Mouse (Mus musculus) liver, embryonic 13.5 days (tissue): Measurements from ENCODE around the gene Plagl1. TPM values are rescaled to one million over a fixed set of nuclear protein-coding genes. Genes with fewer than 3 reads are reported as not detected.

ENCODE experiments used
- ATAC-seq: fragments of 200-750 bp; cut with Nextera tagmentation; 2 replicates; pipeline ENCODE4 v1.8.0; 2017; ENCODE audit warnings: low read depth, mild to moderate bottlenecking, moderate number of reproducible peaks, moderate library complexity
- DNase-seq: peaks from one replicate; pipeline ENCODE4 v3.0.0; 2022
- H3K27ac ChIP-seq: fragments of 300-500 bp; sonication (generic); 2 replicates; pipeline ENCODE4 v1.5.1; 2015; ENCODE audit warnings: moderate library complexity, mild to moderate bottlenecking, inconsistent platforms
- H3K27me3 ChIP-seq: fragments of 300-500 bp; sonication (generic); 2 replicates; pipeline ENCODE4 v1.6.1; 2015; ENCODE audit warnings: mild to moderate bottlenecking, inconsistent platforms
- H3K36me3 ChIP-seq: fragments of 300-500 bp; sonication (generic); 2 replicates; pipeline ENCODE4 v1.6.1; 2015; ENCODE audit warnings: mild to moderate bottlenecking, inconsistent platforms
- H3K4me1 ChIP-seq: fragments of 300-500 bp; sonication (generic); replicated peaks from 2 replicates; pipeline ENCODE4 v1.6.1; 2015; ENCODE audit warnings: inconsistent platforms
- H3K4me2 ChIP-seq: fragments of 300-500 bp; sonication (generic); 2 replicates; pipeline ENCODE4 v1.6.1; 2015; ENCODE audit warnings: inconsistent platforms, mild to moderate bottlenecking, moderate library complexity
- H3K4me3 ChIP-seq: fragments of 300-500 bp; sonication (generic); replicated peaks from 2 replicates; pipeline ENCODE4 v1.5.1; 2015; ENCODE audit warnings: mild to moderate bottlenecking, inconsistent platforms
- H3K9ac ChIP-seq: fragments of 300-500 bp; sonication (generic); 2 replicates; pipeline ENCODE4 v1.6.1; 2015; ENCODE audit warnings: mild to moderate bottlenecking, inconsistent platforms
- H3K9me3 ChIP-seq: fragments of 300-500 bp; sonication (generic); replicated peaks from 2 replicates; pipeline ENCODE4 v1.6.1; 2016; ENCODE audit warnings: inconsistent platforms
- WGBS: fragments of 180-500 bp; shearing (Covaris S2); methylation state at CpG from one replicate; pipeline ENCODE4 v1.1.7; 2015; ENCODE audit not compliant: insufficient replicate concordance; 5-methylcytosine and 5-hydroxymethylcytosine counted together
- polyA plus RNA-seq: library from polyadenylated mRNA; unstranded; fragments of >200 nt; fragmentation: Nextera tagmentation; extraction: Ambion mirVana; gene quantifications from 2 replicates; pipeline ENCODE4 v1.2.1, GENCODE M21; 2015

Gene Plagl1
- polyA plus RNA-seq, 1 experiment from 2014 or later, result 26.6 TPM

DNA sequence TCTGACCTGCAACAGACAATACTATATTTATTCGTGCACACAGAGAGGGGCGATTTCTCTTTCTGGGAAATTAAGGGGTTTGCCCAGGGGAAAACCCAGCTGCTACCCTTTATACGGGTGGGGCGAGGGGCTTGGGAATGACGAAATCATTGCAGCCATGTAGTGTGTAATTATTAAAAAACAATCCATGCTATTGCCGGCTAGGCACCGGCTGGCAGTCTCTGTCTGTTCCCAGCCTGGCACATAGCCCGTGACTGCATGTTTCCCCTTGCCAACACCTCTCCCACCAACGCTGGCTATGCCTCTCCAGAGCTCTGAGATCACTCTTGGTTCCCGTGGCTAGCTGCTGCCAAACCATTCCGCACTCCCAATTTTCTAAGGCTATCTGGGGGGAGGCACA, 15.6 kb upstream of the Plagl1 start:
- no peaks in the 10 kb centered on the region for H3K36me3 ChIP-seq
- no peaks in the 10 kb centered on the region for H3K27me3 ChIP-seq

DNA sequence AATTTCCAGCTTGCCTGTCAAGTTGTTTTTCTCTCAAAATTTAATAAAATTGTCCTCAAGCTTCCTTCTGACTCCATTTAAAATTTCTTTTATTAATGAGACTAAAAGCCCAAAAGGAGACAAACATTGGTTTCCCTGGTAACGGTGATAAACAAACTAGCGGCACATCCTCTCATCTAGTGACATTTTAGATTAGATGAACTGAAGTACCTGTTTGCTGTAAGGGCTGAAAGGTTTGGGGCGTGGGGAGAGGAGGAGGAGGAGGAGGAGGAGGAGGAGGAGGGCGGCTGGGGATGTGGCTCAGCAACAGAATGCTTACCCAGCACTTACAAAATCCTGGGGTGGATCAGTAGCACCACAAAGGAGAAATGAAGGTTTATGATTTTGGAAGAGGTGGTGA, 12.5 kb upstream of the Plagl1 start:
- Histone ChIP-seq H3K9ac (no peak overlapping the region), H3K36me3 (no peaks in the 10 kb centered on the region), H3K27ac (no peak overlapping the region), H3K27me3 (no peaks in the 10 kb centered on the region), H3K4me1 (no peaks in the 10 kb centered on the region), H3K4me2 (no peak overlapping the region), H3K4me3 (no peak overlapping the region), H3K9me3 (no peaks in the 10 kb centered on the region)
- WGBS, result 43% methylated on average over 4 of the region's 4 CpGs
- DNase-seq (no peak), ATAC-seq (no peak)

More for the DNA sequence above, 15.6 kb upstream of the Plagl1 start:
- H3K9me3 ChIP-seq, result no peaks in the 10 kb centered on the region
- no peak overlapping the region for H3K9ac ChIP-seq
- H3K4me1 ChIP-seq, result no peaks in the 10 kb centered on the region
- ATAC-seq, result no peak
- H3K4me2 ChIP-seq, result no peak overlapping the region
- DNase-seq, result no peak
- no peak overlapping the region for H3K4me3 ChIP-seq
- H3K27ac ChIP-seq, result no peak overlapping the region
- 78% methylated on average over 11 of the region's 11 CpGs for WGBS

DNA sequence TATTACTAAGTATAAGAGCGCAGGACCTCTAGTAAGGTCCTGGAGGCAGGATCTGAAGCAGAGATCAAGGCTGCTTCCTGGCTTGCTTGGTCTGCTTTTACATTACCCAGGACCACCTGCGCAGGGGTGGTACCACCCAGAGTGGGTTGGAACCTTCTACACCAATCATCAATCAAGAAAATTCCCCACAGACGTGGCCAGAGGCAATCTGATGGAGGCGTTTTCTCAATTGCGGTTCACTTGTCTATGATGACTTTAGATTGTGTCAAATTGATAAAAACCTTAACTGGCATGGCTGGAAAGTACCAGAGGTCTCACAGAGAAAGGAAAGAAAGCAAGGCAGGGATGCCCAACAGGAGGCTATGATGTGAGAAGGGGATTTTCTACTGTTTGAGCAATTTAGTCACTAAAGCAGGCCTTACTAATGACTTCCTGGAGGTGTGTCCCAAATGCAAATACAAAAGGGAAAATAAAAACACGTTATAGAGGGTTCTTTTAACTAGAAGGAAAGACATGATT, 3.4 kb upstream of the Plagl1 start:
- Histone ChIP-seq H3K27me3 (peaks cover 19% of the 10 kb centered on the region), H3K4me1 (no peaks in the 10 kb centered on the region; the same call in 1 of the 2 replicates), H3K9ac (no peak overlapping the region), H3K36me3 (no peaks in the 10 kb centered on the region), H3K9me3 (no peaks in the 10 kb centered on the region), H3K4me3 (no peak overlapping the region), H3K27ac (no peak overlapping the region), H3K4me2 (no peak overlapping the region)
- ATAC-seq, result no peak
- WGBS, result 61% methylated on average over 6 of the region's 6 CpGs
- no peak for DNase-seq

GRCm38 (mm10) chr10:13060821-13061671, 742 bp downstream of the Plagl1 start:
- Histone ChIP-seq H3K27ac (no peak overlapping the region), H3K4me2 (peak overlapping the region; percentile 51), H3K4me3 (peak overlapping the region; percentile 30), H3K9ac (no peak overlapping the region), H3K36me3 (no peaks in the 10 kb centered on the region), H3K27me3 (peaks cover 19% of the 10 kb centered on the region), H3K9me3 (no peaks in the 10 kb centered on the region), H3K4me1 (no peaks in the 10 kb centered on the region; the same call in 1 of the 2 replicates)
- ATAC-seq (no peak), DNase-seq (no peak)
- WGBS, result 25% methylated on average over 46 of the region's 46 CpGs

DNA sequence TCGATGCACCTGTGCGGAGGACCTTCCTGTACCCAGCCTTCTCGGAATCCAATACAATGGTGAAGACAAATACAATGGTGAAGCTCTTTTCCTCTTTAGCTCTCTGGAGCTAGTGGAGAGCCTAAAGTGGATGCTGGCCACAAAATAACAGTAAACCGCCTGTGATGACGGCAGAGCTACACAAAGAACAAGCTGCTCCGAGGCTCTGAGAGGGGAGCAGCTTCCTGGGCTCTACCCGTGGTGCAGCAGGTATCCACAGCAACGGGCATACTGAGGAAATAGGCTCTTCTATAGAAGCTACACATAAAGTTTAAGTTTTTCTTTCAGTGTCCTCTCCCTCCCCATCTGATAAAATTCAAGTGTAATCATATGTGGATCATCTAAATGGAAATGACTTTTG, 2.1 kb downstream of the Plagl1 start:
- Histone ChIP-seq H3K4me1 (no peaks in the 10 kb centered on the region; the same call in 1 of the 2 replicates), H3K9ac (no peak overlapping the region), H3K27me3 (peaks cover 19% of the 10 kb centered on the region), H3K4me3 (no peak overlapping the region), H3K9me3 (no peaks in the 10 kb centered on the region), H3K27ac (no peak overlapping the region), H3K36me3 (no peaks in the 10 kb centered on the region), H3K4me2 (no peak overlapping the region)
- DNase-seq (no peak), ATAC-seq (no peak)
- 46% methylated on average over 8 of the region's 8 CpGs for WGBS

DNA sequence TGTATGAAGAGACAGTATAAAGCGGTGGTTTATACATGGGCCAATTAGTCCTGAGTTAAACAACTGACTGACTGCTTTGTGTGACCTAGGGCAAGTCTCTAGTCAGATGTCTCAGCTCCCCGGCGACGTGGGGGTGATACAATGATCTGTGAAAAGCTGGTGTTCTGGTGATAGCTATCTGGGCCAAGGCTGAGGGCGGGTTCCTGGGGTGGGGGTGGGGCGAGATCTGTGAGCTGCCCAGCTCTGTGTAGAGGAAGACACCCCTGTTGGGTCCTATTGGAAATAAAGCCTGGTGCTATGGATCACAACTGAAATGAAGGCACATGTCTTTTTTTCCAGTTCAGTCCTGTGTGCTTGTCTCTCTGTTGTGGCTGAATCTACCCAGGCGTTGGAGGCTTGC, 3.2 kb downstream of the Plagl1 start:
- H3K36me3 ChIP-seq, result no peaks in the 10 kb centered on the region
- peaks cover 19% of the 10 kb centered on the region for H3K27me3 ChIP-seq
- 27% methylated on average over 7 of the region's 7 CpGs for WGBS
- no peaks in the 10 kb centered on the region; the same call in 1 of the 2 replicates for H3K4me1 ChIP-seq
- H3K9me3 ChIP-seq, result no peaks in the 10 kb centered on the region
- H3K4me3 ChIP-seq, result no peak overlapping the region
- no peak overlapping the region for H3K9ac ChIP-seq
- no peak for ATAC-seq
- no peak for DNase-seq
- no peak overlapping the region for H3K4me2 ChIP-seq
- H3K27ac ChIP-seq, result no peak overlapping the region

- Histone ChIP-seq H3K36me3 (no peaks in the 10 kb centered on the region), H3K4me1 (no peaks in the 10 kb centered on the region; the same call in 1 of the 2 replicates), H3K9me3 (no peaks in the 10 kb centered on the region), H3K27ac (no peak overlapping the region), H3K27me3 (peaks cover 12% of the 10 kb centered on the region), H3K9ac (no peak overlapping the region), H3K4me3 (no peak overlapping the region), H3K4me2 (no peak overlapping the region)
- DNase-seq, result no peak
- no peak for ATAC-seq
- 41% methylated on average over 3 of the region's 3 CpGs for WGBS
These were observed 4.9 kb downstream of the Plagl1 start for GRCm38 (mm10) chr10:13065129-13065752.

DNA sequence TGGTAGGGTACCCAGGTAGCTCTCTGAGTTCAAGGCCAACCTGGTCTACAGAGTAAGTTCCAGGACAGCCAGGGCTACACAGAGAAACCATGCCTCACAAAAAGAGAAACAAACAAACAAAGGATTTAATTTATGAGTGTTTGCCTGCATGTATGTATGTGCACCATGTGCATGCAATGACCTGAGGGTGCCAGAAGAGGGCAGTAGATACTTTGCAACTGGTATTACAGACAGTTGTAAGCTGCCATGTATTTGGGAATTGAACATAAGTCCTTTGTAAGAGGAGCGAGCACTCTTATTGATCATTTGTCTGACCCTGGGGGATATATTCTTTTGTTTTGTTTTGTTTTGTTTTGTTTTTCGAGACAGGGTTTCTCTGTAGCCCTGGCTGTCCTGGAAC, 10.7 kb downstream of the Plagl1 start:
- Histone ChIP-seq H3K9ac (no peak overlapping the region), H3K4me3 (no peak overlapping the region), H3K36me3 (no peaks in the 10 kb centered on the region), H3K27me3 (no peaks in the 10 kb centered on the region), H3K27ac (no peak overlapping the region), H3K9me3 (0 out of 2 replicates have a peak, but pooled peaks cover 4% of the 10 kb centered on the region), H3K4me1 (no peaks in the 10 kb centered on the region), H3K4me2 (no peak overlapping the region)
- DNase-seq, result no peak
- no peak for ATAC-seq
- 63% methylated on average over 2 of the region's 2 CpGs for WGBS

- no peaks in the 10 kb centered on the region for H3K9me3 ChIP-seq
- H3K36me3 ChIP-seq, result no peaks in the 10 kb centered on the region
- 43% methylated on average over 7 of the region's 7 CpGs for WGBS
- no peaks in the 10 kb centered on the region for H3K4me1 ChIP-seq
- no peak overlapping the region for H3K27ac ChIP-seq
- no peak overlapping the region for H3K4me2 ChIP-seq
- no peak overlapping the region for H3K9ac ChIP-seq
- H3K4me3 ChIP-seq, result no peak overlapping the region
- no peaks in the 10 kb centered on the region for H3K27me3 ChIP-seq
- ATAC-seq (0 out of 2 replicates have a peak, but pooled peaks have one; percentile 23), DNase-seq (no peak)
These were observed 16.7 kb downstream of the Plagl1 start for GRCm38 (mm10) chr10:13076807-13077532.

- Histone ChIP-seq H3K4me2 (no peak overlapping the region), H3K9me3 (no peaks in the 10 kb centered on the region), H3K9ac (no peak overlapping the region), H3K27me3 (no peaks in the 10 kb centered on the region), H3K4me3 (no peak overlapping the region), H3K4me1 (no peaks in the 10 kb centered on the region), H3K36me3 (no peaks in the 10 kb centered on the region), H3K27ac (no peak overlapping the region)
- no peak for DNase-seq
- ATAC-seq, result no peak
- 75% methylated on average over 12 of the region's 12 CpGs for WGBS
These were observed 22.2 kb downstream of the Plagl1 start for GRCm38 (mm10) chr10:13082459-13082858.
